Mouse (Mus musculus): Measurements from ENCODE around the gene Ddx54.

GRCm38 (mm10) chr5:120631892-120632291 lies 19.4 kb downstream of the Ddx54 start:
- TF ChIP-seq CTCF (IDR thresholded peaks at IDR 0.05; ENCODE audit: control insufficient read depth, insufficient read depth, low read length) (peak; percentile 23; the same call in 1 of the 2 replicates), POLR2A (IDR thresholded peaks at IDR 0.05; ENCODE audit: borderline replicate concordance, control insufficient read depth, low read depth, low read length) (no peak)

Data from bone marrow, adult 2 months (tissue).